Mouse (Mus musculus) adrenal gland, adult 8-10 months (tissue): ENCODE data around the gene Stx8. TPM values are rescaled to one million over a fixed set of nuclear protein-coding genes. Genes with fewer than 3 reads are reported as not detected.

Experiments used
- DNase-seq: peaks from one replicate; pipeline ENCODE4 v3.0.0; 2022
- total RNA-seq, 4 experiments: library from RNA; stranded (reverse); gene quantifications; 2 replicates each; pipeline ENCODE4 v1.2.4; 2022

Gene Stx8
- total RNA-seq, 4 experiments from 2014 or later, result 31.1 to 39.6 (median 38.3) TPM

DNA sequence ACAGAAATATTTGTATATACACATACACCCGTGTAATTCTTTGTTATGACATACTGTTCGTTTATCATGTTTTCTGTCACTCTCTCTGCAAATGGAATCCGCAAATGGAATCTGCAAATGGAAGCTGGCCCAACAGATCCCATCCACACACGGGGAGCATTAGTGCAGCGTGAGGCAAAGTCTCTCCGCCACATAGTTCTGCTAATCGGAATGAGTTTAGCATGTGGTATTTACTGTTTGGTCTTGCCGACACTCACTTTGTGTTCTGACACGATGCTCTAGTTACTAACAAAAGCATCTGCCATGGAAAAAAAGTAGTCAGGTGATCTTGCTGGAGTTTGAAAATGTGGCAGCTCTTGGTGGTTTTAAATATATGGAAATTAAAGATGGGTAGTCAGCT is 123.4 kb downstream of the Stx8 start:
- DNase-seq, result no peak

DNA sequence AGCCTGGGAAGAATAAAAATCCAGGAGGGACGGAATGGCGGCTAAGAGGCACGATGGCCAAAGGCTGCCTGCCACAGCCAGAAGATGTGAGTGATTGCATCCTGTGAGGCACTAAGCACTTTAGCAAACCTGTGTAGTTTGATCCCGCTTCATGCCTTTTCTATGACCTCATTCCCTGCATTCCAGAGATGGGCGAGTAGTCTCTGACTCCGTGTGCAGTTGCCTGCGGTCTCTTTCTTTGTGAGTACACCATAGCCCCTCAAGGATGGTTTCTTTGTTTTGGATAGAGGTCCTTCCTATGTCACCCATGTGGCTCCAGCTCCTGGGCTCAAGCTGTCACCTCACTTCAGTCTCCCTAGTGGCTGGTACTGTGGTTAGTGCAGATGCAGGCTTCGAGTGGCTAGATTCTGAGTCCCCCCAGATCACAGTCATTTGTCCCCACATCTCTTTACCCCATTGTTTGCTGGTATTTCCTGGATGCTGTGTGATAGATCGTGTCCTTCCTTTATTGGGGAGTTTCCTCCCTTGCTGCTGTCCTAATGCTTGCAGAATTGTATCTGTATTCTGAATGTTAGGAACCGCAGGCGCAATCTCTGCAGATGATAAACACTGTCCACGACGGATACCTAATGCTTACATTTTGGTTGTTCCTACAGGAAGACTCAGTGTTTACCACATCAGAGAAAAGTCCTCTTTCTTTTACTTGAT is 124.0 kb downstream of the Stx8 start:
- no peak for DNase-seq

GRCm38 (mm10) chr11:68091975-68092759 is 126.2 kb downstream of the Stx8 start:
- no peak for DNase-seq

DNA sequence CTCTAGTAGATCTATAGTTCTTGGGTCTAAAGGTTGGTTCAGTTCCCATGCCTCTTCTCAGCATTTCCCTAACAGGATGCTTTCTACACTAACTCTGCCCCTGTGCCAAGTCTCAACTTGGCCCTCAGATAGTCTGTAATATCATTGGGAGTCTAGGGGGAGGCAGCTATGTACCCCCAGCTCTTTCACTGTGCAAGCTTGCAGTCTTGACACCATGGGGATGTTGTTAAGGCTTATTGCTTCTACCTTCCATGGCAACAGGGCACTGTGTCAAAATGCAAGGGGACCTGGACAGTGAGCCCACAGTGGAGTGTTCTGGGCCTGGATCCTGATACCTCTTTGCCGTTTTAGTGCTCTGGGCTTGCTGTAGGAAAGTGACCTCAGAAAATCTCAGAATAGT is 135.6 kb downstream of the Stx8 start:
- DNase-seq, result no peak

DNA sequence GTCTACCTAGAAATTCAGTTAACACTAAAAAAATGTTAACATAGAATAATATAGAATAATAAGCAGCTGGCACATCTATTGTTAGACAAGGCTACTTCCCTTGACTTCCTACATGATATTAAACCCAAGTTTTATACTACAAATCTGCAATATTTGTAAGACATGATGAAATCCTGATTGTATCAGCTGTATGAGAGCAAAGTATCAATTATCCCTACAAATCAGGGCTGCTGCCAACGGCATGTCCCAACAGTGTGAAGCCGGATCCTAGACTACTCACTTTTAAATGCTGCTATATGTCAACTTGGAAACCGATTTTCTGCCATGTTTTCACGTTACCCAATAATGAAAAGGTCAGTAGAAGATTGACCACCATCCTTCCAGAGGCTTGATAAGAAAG is 137.5 kb downstream of the Stx8 start:
- no peak for DNase-seq

GRCm38 (mm10) chr11:68106053-68106452 is 140.1 kb downstream of the Stx8 start:
- no peak for DNase-seq

GRCm38 (mm10) chr11:68113454-68114100 is 147.6 kb downstream of the Stx8 start:
- DNase-seq, result no peak

DNA sequence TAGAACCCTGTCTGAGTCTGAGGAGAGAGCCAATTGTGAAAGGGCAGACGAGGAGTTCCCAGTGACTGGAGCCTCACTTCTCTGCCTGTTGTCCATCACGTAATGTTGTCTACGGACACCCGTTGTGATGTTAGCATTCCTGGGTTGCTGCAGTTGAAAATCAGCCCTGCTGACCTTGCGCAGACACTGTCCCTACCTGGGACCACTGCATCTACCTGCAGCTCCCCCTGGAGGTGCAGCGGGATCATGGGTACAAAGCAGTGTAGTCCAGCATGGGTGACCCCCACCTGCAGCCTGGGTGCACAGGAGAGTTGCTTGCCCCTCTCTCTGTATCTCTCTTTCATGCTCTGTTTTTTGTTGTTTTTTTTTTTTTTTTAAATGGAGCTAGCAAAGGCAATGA is 148.2 kb downstream of the Stx8 start:
- DNase-seq, result no peak

- no peak for DNase-seq
Observed at GRCm38 (mm10) chr11:68116157-68116556, 150.2 kb downstream of the Stx8 start.

GRCm38 (mm10) chr11:68117878-68118660 is 152.1 kb downstream of the Stx8 start:
- DNase-seq, result no peak

DNA sequence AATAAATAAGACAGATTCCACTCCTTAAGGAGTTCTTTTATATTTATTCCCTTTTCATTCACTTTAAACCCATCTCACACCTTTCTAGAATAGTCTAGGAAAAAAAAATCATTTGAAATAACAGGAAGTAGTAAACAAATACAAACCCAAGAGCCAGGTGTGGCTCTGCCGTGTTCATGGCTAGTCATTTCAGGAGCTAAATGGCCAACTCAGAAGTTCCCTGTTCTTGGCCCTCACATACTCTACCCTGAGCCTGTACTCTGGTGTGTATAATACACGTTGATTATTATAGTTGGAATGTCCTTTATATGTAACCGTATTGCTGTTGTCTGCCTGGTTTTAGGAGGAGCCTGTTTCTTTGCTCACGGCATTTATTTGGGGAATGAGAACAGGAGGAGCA is 152.7 kb downstream of the Stx8 start:
- DNase-seq, result no peak

GRCm38 (mm10) chr11:68119136-68119535 is 153.1 kb downstream of the Stx8 start:
- no peak for DNase-seq

DNA sequence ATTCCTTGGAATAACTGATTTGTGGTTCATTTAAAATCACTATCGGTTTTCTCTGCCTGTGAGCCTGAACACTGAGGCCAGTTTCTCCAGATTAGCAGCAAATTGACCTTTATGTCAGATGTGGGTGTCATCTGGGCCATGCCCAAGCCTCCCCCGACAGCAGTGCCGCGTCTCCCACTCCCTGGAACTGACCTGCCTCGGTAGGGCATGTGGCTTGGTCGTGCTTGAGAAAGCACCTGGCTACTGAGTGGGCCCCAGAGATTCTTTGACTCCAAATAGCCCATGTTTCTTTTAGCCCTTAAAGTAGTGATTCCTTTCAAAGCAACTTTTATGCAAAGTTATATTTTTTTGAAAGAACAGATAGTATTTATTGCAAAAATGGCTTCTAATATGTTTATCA is 155.3 kb downstream of the Stx8 start:
- DNase-seq, result no peak

DNA sequence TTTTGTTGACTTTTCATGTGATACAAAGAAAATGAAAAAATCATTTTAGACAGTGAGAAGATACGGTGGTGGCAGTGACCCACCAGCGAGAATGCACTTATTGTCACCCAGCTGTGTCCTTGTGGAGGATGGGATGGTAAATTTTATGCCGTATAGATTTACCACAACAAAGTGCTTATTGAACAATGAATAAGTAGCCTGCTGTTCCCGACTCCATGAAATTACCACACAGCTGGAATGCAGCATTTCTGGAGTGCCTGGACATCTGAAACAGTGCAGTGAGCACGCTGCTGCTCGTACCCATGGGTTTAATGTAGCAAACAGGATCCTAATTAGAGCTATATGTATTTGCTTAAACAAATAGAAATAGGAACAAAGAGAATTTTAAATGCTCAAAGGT is 155.7 kb downstream of the Stx8 start:
- DNase-seq, result no peak

DNA sequence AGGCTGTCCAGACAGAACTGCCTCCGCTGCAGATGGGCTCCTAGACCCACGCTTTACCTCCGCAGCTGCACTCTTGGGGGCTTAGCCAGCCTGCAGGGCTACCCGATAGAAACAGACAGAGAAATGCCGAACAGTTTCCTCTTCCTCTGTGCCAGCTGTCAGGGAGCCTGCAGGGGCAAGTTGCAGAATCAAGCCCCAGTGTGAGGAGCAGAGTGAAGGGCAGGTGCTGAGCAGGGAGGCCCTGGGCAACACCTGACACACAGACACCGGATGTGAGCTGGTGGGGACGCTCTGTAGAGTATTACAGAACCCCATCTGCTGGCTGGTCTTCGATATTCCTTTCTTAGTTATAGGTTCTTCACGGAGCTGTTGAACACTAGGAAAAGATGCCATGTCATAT is 160.1 kb downstream of the Stx8 start:
- no peak for DNase-seq

DNA sequence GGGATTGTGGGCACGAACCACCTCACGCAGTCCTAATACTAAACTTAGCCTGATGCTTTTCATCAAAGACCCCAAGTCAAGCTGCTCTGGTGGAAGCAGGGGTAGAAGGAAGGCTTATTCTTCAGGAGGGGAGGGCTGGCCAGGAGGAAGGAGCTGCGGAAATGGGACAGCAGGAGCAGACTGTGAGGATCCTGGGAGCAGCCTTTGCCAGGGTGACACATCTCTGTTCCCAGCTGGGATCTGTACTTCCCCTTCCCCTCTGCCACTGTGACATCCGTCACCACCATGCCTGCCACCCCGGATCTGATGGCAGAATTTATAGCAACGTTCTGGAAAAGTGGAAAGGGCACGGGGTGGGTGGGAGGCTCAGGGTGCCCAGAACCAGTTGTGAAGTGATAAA is 168.5 kb downstream of the Stx8 start:
- DNase-seq, result no peak

DNA sequence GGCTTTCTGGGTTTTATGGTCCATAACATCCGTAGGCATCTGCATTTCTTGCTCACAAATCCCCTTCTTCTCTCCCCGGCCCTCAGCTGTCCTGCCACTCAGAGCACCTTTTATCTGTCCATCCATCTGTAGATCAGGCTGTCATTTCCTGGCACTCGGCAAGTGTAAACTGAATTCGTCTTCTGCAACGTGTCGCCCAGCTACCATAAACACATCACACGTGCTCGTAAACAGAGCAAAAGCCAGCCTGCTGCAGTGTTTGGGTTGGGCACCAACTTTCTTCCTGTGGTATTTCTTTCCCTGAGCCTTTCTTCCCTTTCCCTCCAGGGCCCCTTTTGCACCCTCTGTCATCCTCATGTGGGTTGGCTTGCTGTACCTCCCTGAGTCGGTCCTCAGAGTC is 169.4 kb downstream of the Stx8 start:
- no peak for DNase-seq

DNA sequence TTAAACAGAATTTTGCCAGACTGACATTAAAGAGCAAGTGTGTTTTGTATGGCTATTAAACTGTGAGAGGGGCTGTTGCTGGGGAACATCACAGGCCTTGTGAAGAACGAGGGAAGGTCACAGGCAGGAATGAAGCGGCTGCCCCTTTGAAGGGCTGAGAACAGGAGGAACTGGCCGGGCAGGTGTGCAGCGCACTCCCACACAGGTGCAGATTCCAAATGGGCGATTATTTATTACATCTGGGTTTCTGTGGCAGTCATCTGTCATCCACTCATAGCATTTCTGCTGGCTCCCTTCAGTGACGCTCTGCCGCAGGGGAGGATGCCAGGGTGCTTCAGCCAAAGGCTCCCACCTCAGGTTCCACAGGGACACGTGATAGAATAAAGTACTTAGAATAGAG is 170.7 kb downstream of the Stx8 start:
- no peak for DNase-seq

DNA sequence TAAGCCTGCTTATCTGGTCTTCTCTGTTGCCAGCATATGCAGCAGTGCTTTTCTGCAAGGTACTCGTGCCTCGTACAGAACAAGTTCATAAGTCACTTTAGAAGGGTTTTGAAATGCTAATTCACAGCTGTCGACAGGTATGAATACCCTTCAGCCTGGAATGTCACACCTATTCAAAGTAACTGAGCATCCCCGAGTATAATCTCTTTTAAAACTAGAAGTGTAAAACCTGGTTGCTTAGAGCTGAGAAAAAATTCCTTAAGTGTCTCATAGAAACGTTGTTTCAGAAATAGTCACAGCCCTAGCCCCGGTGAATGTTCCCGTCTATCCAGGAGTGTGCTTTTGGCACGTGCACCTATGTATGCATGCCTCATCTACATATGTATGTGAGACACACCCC is 176.3 kb downstream of the Stx8 start:
- DNase-seq, result no peak

- DNase-seq, result peak; percentile 14
Observed at GRCm38 (mm10) chr11:68144235-68145065, 178.5 kb downstream of the Stx8 start.

GRCm38 (mm10) chr11:68145066-68145585 is 179.1 kb downstream of the Stx8 start:
- DNase-seq, result no peak
